Mouse (Mus musculus) thymus, adult 2 months (tissue): ENCODE data around the gene Ctnnbip1.

Experiments
- CTCF ChIP-seq: fragments of 200-500 bp; IDR thresholded peaks from 2 replicates; pipeline ENCODE4 v1.5.1; 2012; ENCODE audit warnings: mild to moderate bottlenecking, control low read depth, low read length, moderate library complexity, borderline replicate concordance; ENCODE audit not compliant: control insufficient read depth, poor library complexity, insufficient read depth; ENCODE audit errors: extremely low read depth
- POLR2A ChIP-seq: fragments of 200-500 bp; IDR thresholded peaks from 2 replicates; pipeline ENCODE4 v1.6.1; 2012; ENCODE audit warnings: mild to moderate bottlenecking, low read length, control low read depth, moderate library complexity; ENCODE audit not compliant: control insufficient read depth, poor library complexity, insufficient read depth; ENCODE audit errors: extremely low read depth

DNA sequence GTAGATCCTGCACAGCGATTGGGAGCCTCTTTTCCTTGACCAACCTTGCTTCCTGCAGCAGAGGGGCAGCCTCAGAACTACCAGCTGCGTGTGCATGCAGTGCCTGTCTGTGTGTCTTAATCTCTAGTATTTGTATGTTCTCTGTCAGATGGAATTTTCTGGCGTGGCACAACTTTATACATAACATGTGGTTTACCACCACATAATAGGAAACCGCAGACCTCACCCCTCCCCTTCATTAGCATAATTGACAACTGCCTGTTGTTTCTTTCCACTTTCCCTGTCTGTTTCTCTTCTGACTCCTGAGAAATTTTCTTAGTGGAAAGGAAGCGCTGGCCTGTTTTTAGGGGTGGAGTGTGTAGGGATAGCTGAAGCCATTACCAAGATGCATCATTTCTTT is 23.9 kb downstream of the Ctnnbip1 start:
- TF ChIP-seq POLR2A (no peak), CTCF (no peak)
